Mouse (Mus musculus) embryonic fibroblast, embryonic 13.5 days (primary cell): Measurements from ENCODE around the gene Rlbp1.

Source experiments
- CTCF ChIP-seq: IDR thresholded peaks from 2 replicates; pipeline ENCODE4 v1.5.1; 2011; ENCODE audit warnings: mild to moderate bottlenecking, control low read depth, low read length, moderate library complexity, borderline replicate concordance; ENCODE audit not compliant: insufficient read depth
- POLR2A ChIP-seq: IDR thresholded peaks from 2 replicates; pipeline ENCODE4 v1.6.1; 2011; ENCODE audit warnings: low read depth, mild to moderate bottlenecking, control low read depth, low read length, moderate library complexity

- TF ChIP-seq POLR2A: no peak
- no peak for TF ChIP-seq CTCF
Observed at GRCm38 (mm10) chr7:79369416-79369815, 17.4 kb downstream of the Rlbp1 start.
